Mouse (Mus musculus) small intestine, adult 2 months (tissue): ENCODE results near the gene Ctdsp2. TPM values are rescaled to one million over a fixed set of nuclear protein-coding genes. Genes with fewer than 3 reads are reported as not detected.
A peak's percentile ranks its signal among the peaks of the same experiment; 100 is the strongest.

ENCODE experiments used
- H3K27ac ChIP-seq: fragments of 200-500 bp; 2 replicates; pipeline ENCODE4 v1.5.1; 2012; ENCODE audit warnings: low read depth, low read length, control low read depth, inconsistent platforms; ENCODE audit not compliant: insufficient read depth
- H3K27me3 ChIP-seq: fragments of 200-500 bp; 2 replicates; pipeline ENCODE4 v1.6.1; 2012; ENCODE audit warnings: mild to moderate bottlenecking, moderate library complexity, low read length, inconsistent platforms; ENCODE audit not compliant: control insufficient read depth, insufficient read depth
- H3K36me3 ChIP-seq: fragments of 200-500 bp; 2 replicates; pipeline ENCODE4 v1.6.1; 2012; ENCODE audit warnings: mild to moderate bottlenecking, low read length, control low read depth, inconsistent platforms; ENCODE audit not compliant: control insufficient read depth, insufficient read depth
- H3K4me1 ChIP-seq: fragments of 200-500 bp; 2 replicates; pipeline ENCODE4 v1.6.1; 2012; ENCODE audit warnings: low read length, inconsistent platforms, mixed read lengths; ENCODE audit not compliant: control insufficient read depth, insufficient read depth, insufficient read length
- H3K4me3 ChIP-seq: fragments of 200-500 bp; 2 replicates; pipeline ENCODE4 v1.5.1; 2012; ENCODE audit warnings: low read depth, mild to moderate bottlenecking, control low read depth, inconsistent platforms, low read length, moderate library complexity
- CTCF ChIP-seq: fragments of 200-500 bp; IDR thresholded peaks from 2 replicates; pipeline ENCODE4 v1.5.1; 2012; ENCODE audit warnings: low read depth, mild to moderate bottlenecking, control low read depth, inconsistent platforms, low read length, moderate library complexity, mixed read lengths; ENCODE audit not compliant: insufficient replicate concordance, insufficient read length; ENCODE audit errors: extremely low read depth
- POLR2A ChIP-seq: fragments of 200-500 bp; IDR thresholded peaks from 2 replicates; pipeline ENCODE4 v1.6.1; 2012; ENCODE audit warnings: low read depth, mild to moderate bottlenecking, control low read depth, inconsistent platforms, low read length, moderate library complexity
- WGBS: fragments of 180-500 bp; shearing (Covaris S2); methylation state at CpG from one replicate; pipeline ENCODE4 v1.1.7; 2018; 5-methylcytosine and 5-hydroxymethylcytosine counted together
- polyA plus RNA-seq: library from polyadenylated mRNA; depleted of rRNA; stranded (reverse); fragments of >200 nt; gene quantifications from 2 replicates; pipeline ENCODE4 v1.2.3, GENCODE M21; 2012

Ctdsp2 gene
- polyA plus RNA-seq, 1 experiment, result 118 TPM

DNA sequence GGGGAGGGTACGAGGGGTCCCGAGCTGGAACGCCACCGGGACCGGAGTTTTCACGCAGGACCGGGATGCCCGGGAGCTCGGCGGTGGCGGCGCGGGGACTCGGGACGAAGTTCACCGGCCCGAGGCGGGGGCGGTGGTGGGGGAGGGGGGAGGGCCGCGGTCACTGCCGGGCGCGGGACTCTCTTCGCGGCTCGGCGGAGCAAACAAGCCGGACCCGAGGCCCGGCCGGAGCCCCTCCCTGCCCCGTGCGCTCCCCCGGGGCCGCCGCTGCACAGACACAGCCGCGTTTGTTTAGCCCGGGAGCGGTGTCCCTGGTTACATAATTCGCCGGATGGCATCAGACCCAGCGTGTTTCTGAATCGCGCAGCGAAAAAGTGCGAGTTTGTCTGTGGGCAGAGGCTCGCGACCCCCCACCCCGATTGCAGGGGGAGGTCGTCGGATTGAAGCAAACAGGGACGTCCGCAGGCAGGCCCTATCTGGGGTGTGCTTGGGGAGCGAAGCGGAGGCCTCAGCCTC is 1.2 kb downstream of the Ctdsp2 start:
- H3K27ac ChIP-seq, result peak overlapping the region; percentile 96
- peak overlapping the region; percentile 88 for H3K4me3 ChIP-seq
- H3K36me3 ChIP-seq, result peaks cover 2% of the 10 kb centered on the region; the same call in 1 of the 2 replicates
- no peaks in the 10 kb centered on the region for H3K27me3 ChIP-seq
- peaks cover 36% of the 10 kb centered on the region for H3K4me1 ChIP-seq
- WGBS, result under 1% methylated on average over 57 of the region's 57 CpGs
- no peak for TF ChIP-seq CTCF
- TF ChIP-seq POLR2A, result no peak; the same call in 1 of the 2 replicates

DNA sequence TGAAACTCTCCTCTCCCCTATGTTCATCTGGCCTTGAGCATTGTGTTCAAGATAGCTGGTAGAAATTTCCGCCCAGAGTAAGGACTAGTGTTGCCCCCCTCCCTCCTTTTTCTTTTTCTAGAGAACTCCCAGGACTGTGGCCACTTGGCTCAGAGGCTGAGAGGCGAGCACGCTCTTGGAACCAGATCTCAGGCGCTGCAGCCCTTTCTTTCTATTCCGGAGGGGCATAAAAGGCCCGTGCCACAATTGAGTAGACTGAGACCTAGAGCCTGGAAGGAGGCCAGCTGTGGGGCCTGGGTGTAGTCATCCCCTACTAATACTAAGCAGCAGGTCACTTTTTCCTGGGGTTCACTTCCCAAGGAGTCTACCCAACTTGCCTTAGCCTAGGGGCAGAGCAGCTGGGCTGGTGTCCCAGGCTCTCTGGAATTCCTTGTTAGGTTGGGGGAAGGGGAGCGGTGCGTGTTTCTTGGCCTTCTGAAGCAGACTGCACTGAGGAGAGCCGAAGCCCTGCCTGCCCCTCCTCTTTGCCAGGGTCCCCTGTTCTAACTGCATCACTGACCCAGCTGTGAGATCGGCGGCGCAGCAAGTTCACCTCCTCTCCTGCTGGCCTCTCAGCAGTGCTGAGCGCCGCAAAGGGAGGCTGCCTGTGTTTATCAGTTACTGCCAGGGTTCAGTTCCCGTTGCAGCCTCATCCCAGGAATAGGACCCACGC is 1.9 kb downstream of the Ctdsp2 start:
- Histone ChIP-seq H3K27me3 (no peaks in the 10 kb centered on the region), H3K4me1 (peaks cover 40% of the 10 kb centered on the region), H3K27ac (peak overlapping the region; percentile 79), H3K36me3 (peaks cover 2% of the 10 kb centered on the region; the same call in 1 of the 2 replicates), H3K4me3 (peak overlapping the region; percentile 88)
- no peak for TF ChIP-seq CTCF
- TF ChIP-seq POLR2A, result no peak
- WGBS, result 4% methylated on average over 16 of the region's 16 CpGs

DNA sequence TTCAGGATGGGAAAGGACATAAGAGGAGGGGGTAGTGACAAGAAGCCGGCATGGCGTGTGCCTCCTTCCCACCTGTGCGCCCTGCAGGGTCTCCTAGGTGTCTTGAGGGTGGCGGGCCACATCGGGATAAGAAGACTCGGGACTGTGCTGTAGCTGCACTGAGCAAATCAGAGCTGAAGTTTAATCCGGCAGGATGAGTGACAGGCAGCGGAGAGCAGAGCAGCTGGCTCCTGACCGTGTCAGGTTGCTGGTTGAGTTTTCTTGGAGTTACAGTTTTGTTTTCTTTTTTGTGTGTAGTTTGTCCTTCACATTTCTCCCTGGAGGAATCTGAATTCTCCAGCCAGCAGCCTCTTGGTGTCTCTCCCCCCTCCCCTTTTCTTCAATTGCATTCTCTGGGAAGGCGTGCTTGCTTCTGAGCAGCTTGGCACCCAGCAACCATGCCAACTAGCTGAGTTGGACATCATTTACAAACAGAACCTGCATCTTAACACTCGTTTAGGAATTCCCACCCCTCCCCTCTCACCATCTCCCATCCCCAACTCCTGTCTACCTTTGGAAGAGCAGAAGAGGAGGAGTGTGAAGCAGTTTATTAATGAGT is 2.5 kb downstream of the Ctdsp2 start:
- H3K27me3 ChIP-seq, result no peaks in the 10 kb centered on the region
- peak overlapping the region; percentile 88 for H3K4me3 ChIP-seq
- peaks cover 2% of the 10 kb centered on the region; the same call in 1 of the 2 replicates for H3K36me3 ChIP-seq
- TF ChIP-seq CTCF (no peak), POLR2A (no peak)
- WGBS, result 21% methylated on average over 11 of the region's 11 CpGs
- H3K4me1 ChIP-seq, result peaks cover 40% of the 10 kb centered on the region
- peak overlapping the region; percentile 79 for H3K27ac ChIP-seq

DNA sequence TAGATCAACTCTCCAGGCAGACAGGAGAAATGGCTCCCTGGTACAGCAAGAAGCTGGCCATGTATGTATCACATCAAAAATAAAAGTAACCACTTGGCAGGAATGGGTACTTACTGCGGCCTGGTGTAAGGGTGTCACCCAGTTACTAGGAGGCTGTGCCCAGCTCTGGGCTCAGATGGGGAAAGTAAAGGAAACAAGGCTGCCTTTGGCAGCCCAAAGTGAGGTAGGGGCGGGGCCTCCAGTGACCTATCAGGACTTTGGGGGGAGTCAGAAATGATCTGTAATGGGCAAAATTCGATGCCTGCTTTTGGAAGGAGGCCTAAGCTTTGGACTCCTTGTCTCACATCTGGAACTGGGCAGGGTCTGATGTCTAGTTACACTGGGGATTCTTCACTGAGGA is 3.2 kb downstream of the Ctdsp2 start:
- WGBS, result 29% methylated on average over 3 of the region's 3 CpGs
- Histone ChIP-seq H3K27ac (no peak overlapping the region), H3K4me3 (peak overlapping the region; percentile 49; the same call in 1 of the 2 replicates), H3K36me3 (peaks cover 2% of the 10 kb centered on the region; the same call in 1 of the 2 replicates), H3K4me1 (peaks cover 42% of the 10 kb centered on the region), H3K27me3 (no peaks in the 10 kb centered on the region)
- TF ChIP-seq POLR2A, result no peak
- no peak for TF ChIP-seq CTCF

DNA sequence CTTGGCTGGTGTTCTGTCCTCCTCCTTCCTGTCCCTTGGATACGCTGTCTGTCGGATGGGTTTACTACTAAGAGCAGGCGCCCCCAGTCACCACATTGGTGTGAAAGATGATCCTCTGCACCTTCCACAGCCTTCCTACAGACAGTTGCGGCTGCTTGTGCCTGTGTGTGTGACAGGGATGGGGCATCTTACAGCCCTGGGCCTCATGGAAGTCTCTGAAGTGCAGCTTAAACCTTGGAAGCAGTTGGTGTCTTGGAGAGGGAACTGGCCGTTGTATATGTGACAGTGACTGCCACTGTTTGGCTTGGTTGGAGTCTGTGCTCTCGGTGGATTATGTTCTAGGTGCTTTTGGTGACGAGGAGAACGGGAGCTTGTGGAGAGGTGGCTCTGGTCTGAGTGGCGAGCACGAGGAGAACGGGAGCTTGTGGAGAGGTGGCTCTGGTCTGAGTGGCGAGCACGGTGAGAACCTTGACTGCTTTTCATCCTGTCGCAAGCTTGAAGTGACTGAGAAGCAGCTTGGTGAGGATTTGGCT is 4.7 kb downstream of the Ctdsp2 start:
- TF ChIP-seq CTCF (no peak), POLR2A (no peak)
- Histone ChIP-seq H3K4me1 (peaks cover 44% of the 10 kb centered on the region), H3K4me3 (peak overlapping the region; percentile 32), H3K27me3 (no peaks in the 10 kb centered on the region), H3K27ac (peak overlapping the region; percentile 6; the same call in 1 of the 2 replicates), H3K36me3 (peaks cover 2% of the 10 kb centered on the region; the same call in 1 of the 2 replicates)
- 30% methylated on average over 14 of the region's 14 CpGs for WGBS

DNA sequence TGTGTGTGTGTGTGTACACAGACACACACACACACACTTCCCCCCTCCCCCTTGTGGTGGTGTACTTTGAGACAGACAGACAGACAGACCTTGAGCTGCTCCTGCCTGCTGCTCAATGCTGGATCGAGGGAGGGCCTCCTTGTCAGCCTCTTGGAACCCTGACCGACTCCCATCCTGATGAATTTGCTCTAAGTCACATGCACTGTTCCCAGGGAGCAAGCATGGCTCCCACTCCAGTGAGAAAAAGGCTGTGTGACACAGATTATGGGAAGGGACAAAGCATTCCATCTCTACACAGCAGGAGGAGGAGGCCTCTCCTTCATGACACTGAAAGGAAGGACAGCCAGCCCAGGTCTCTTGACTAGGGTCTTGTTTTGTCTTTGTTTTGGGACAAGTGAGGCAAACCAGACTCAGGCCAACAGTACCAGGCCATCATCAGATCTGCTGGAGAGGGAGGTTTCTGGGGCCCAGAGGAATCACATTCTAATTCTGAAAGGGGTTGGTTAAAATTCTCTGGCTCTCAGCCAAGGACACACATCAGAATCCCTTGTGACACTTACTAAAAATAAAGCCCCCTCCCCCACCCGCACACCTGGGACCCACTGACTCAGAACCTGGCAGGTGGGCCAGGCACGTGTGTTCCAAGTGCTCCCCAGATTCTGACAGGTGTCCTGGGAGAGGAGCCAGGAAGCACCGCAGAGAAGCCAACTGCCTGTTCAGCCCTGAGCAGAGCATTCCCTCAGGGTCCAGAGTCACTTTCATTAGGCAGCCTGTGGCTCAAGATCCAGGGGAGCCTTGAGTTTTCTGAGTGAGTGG is 5.9 kb downstream of the Ctdsp2 start:
- H3K27ac ChIP-seq, result 0 out of 2 replicates have a peak overlapping the region, but pooled peaks have one; percentile 6
- TF ChIP-seq CTCF (no peak), POLR2A (no peak)
- WGBS, result 10% methylated on average over 5 of the region's 5 CpGs
- H3K4me1 ChIP-seq, result peaks cover 50% of the 10 kb centered on the region
- H3K36me3 ChIP-seq, result peaks cover 2% of the 10 kb centered on the region; the same call in 1 of the 2 replicates
- H3K27me3 ChIP-seq, result no peaks in the 10 kb centered on the region
- H3K4me3 ChIP-seq, result no peak overlapping the region

DNA sequence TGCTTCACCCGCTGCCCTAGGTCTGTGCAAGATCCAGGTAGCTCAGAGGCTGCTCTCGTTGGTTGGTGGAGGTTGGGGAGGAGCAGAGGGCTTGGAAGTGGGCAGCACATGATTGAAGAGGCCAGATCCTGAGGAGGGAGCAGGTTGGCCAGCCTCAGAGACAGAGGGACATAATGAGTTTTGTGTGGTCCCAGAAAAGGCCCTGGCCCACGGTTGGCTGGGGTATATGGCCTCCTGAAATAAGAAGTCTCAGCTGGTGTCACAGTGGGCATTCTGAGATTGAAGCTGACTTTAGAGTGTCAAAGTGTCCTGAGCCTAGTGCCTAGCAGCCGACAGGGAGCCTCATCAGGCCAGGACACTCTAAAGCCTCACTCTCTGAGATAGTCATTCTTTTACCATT is 6.6 kb downstream of the Ctdsp2 start:
- Histone ChIP-seq H3K36me3 (peaks cover 2% of the 10 kb centered on the region; the same call in 1 of the 2 replicates), H3K27ac (no peak overlapping the region), H3K4me3 (no peak overlapping the region), H3K4me1 (peaks cover 52% of the 10 kb centered on the region), H3K27me3 (no peaks in the 10 kb centered on the region)
- 60% methylated on average over 4 of the region's 4 CpGs for WGBS
- TF ChIP-seq POLR2A (no peak; the same call in 1 of the 2 replicates), CTCF (no peak)
